Mouse (Mus musculus) CH12.LX (cell line): ENCODE measurements at regions not wholly inside any gene's neighbourhood (a gene's known extent, or its start where the extent isn't known, plus 50 kb on each side); places are given as distances from the start of the nearest gene placed in this dataset.

Experiments
- CTCF ChIP-seq, 2 experiments: IDR thresholded peaks in 1 of 2; conservative IDR thresholded peaks in 1 of 2; 2 replicates each; pipeline ENCODE4 v1.5.1; 2011 to 2012; ENCODE audit warnings: low read depth in 2 of 2, low read length in 2 of 2, improper control_type of control experiment in 1 of 2, inconsistent platforms in 1 of 2, mild to moderate bottlenecking in 1 of 2, moderate library complexity in 1 of 2
- EP300 ChIP-seq: IDR thresholded peaks from 2 replicates; pipeline ENCODE4 v1.6.1; 2011; ENCODE audit warnings: low read length, improper control_type of control experiment
- HCFC1 ChIP-seq: IDR thresholded peaks from 2 replicates; pipeline ENCODE4 v1.6.1; 2012; ENCODE audit warnings: low read depth, mild to moderate bottlenecking, inconsistent platforms, low read length, improper control_type of control experiment
- MAZ ChIP-seq: IDR thresholded peaks from 2 replicates; pipeline ENCODE4 v1.6.1; 2012; ENCODE audit warnings: low read depth, mild to moderate bottlenecking, inconsistent platforms, low read length, improper control_type of control experiment, moderate library complexity
- MEF2A ChIP-seq: IDR thresholded peaks from 2 replicates; pipeline ENCODE4 v1.6.1; 2014; ENCODE audit warnings: low read depth, mild to moderate bottlenecking, inconsistent platforms, low read length, improper control_type of control experiment, borderline replicate concordance
- MYC ChIP-seq: IDR thresholded peaks from 2 replicates; pipeline ENCODE4 v1.6.1; 2011; ENCODE audit warnings: low read depth, mild to moderate bottlenecking, improper control_type of control experiment, low read length
- POLR2A ChIP-seq: IDR thresholded peaks from 2 replicates; pipeline ENCODE4 v1.6.1; 2011; ENCODE audit warnings: low read depth, mild to moderate bottlenecking, improper control_type of control experiment, low read length
- POLR2AphosphoS2 ChIP-seq: IDR thresholded peaks from 2 replicates; pipeline ENCODE4 v1.6.1; 2011; ENCODE audit warnings: low read depth, low read length, improper control_type of control experiment
- RCOR1 ChIP-seq: conservative IDR thresholded peaks from 2 replicates; pipeline ENCODE4 v1.6.1; 2012; ENCODE audit warnings: low read depth, mild to moderate bottlenecking, inconsistent platforms, low read length, improper control_type of control experiment
- SIN3A ChIP-seq: IDR thresholded peaks from 2 replicates; pipeline ENCODE4 v1.6.1; 2012; ENCODE audit warnings: low read length, improper control_type of control experiment, inconsistent platforms
- UBTF ChIP-seq: IDR thresholded peaks from 2 replicates; pipeline ENCODE4 v1.6.1; 2012; ENCODE audit warnings: low read depth, mild to moderate bottlenecking, inconsistent platforms, low read length, improper control_type of control experiment, moderate library complexity
- ZC3H11A ChIP-seq: IDR thresholded peaks from 2 replicates; pipeline ENCODE4 v1.6.1; 2012; ENCODE audit warnings: low read depth, mild to moderate bottlenecking, inconsistent platforms, low read length, improper control_type of control experiment
- ZKSCAN1 ChIP-seq: IDR thresholded peaks from 2 replicates; pipeline ENCODE4 v1.6.1; 2012; ENCODE audit warnings: low read depth, inconsistent platforms, low read length, improper control_type of control experiment, borderline replicate concordance
- ZNF384 ChIP-seq: IDR thresholded peaks from 2 replicates; pipeline ENCODE4 v1.6.1; 2012; ENCODE audit warnings: low read depth, low read length, improper control_type of control experiment, inconsistent platforms

- TF ChIP-seq POLR2A (no peak), CTCF (conservative IDR thresholded peaks at IDR 0.05 in 1 of 2, IDR thresholded peaks at IDR 0.05 in 1 of 2; ENCODE audit: low read depth in 2 of 2, low read length in 2 of 2) (no peak), ZNF384 (no peak), HCFC1 (no peak), ZKSCAN1 (no peak), SIN3A (no peak), RCOR1 (no peak), MYC (no peak), MEF2A (no peak), UBTF (no peak), POLR2AphosphoS2 (no peak), EP300 (no peak), ZC3H11A (no peak), MAZ (no peak)
These were observed 67.4 kb upstream of the Adgra3 start for GRCm38 (mm10) chr5:50126177-50126576.
